Mouse (Mus musculus): Measurements from ENCODE around the gene Pdcd6. TPM values are rescaled to one million over a fixed set of nuclear protein-coding genes. Genes with fewer than 3 reads are reported as not detected.
A peak's percentile ranks its signal among the peaks of the same experiment; 100 is the strongest.

The Pdcd6 gene
- 100 to 1,000 TPM; 181 to 205 (median 183) TPM for polyA plus RNA-seq (2017; shearing (Covaris generic))

- peak; percentile 99 for ATAC-seq
These were observed at the start of gene Pdcd6 for GRCm38 (mm10) chr13:74317170-74317849. TSS of gene Pdcd6 (minus strand) at chr13:74317580.

GRCm38 (mm10) chr13:74363859-74364235 lies 46.5 kb upstream of the Pdcd6 start, which contains the start of gene Lrrc14b:
TSS of gene Lrrc14b (minus strand) at chr13:74364005.
- no peak for ATAC-seq

GRCm38 (mm10) chr13:74363176-74363858 lies 45.9 kb upstream of the Pdcd6 start:
- no peak for ATAC-seq

GRCm38 (mm10) chr13:74362218-74362617 lies 44.8 kb upstream of the Pdcd6 start:
- ATAC-seq: no peak

- ATAC-seq: no peak
These were observed 39.1 kb upstream of the Pdcd6 start for GRCm38 (mm10) chr13:74356491-74356890.

GRCm38 (mm10) chr13:74350435-74350906 lies 33.1 kb upstream of the Pdcd6 start:
- ATAC-seq: peak; percentile 55

- peak; percentile 92 for ATAC-seq
These were observed 32.4 kb upstream of the Pdcd6 start, which contains the start of the genes Sdha and Ccdc127 for GRCm38 (mm10) chr13:74349566-74350434. TSS of gene Sdha (minus strand) at chr13:74350280. TSS of gene Ccdc127 (plus strand) at chr13:74350309.

GRCm38 (mm10) chr13:74341036-74341435 lies 23.7 kb upstream of the Pdcd6 start:
- peak; percentile 97 for ATAC-seq

GRCm38 (mm10) chr13:74329321-74329720 lies 11.9 kb upstream of the Pdcd6 start:
- ATAC-seq: no peak

- no peak for ATAC-seq
These were observed 601 bp downstream of the Pdcd6 start for GRCm38 (mm10) chr13:74316789-74317169.

- ATAC-seq: no peak
These were observed 994 bp downstream of the Pdcd6 start for GRCm38 (mm10) chr13:74316386-74316785.

- ATAC-seq: no peak
These were observed 2.8 kb downstream of the Pdcd6 start for GRCm38 (mm10) chr13:74314616-74315015.

GRCm38 (mm10) chr13:74305780-74306179 lies 11.6 kb downstream of the Pdcd6 start:
- no peak for ATAC-seq

GRCm38 (mm10) chr13:74305380-74305779 lies 12.0 kb downstream of the Pdcd6 start:
- ATAC-seq: no peak

- ATAC-seq: no peak
These were observed 15.0 kb downstream of the Pdcd6 start for GRCm38 (mm10) chr13:74302050-74303037.

GRCm38 (mm10) chr13:74301607-74301984 lies 15.8 kb downstream of the Pdcd6 start:
- no peak for ATAC-seq

GRCm38 (mm10) chr13:74300925-74301606 lies 16.3 kb downstream of the Pdcd6 start:
- ATAC-seq: peak; percentile 77

- no peak for ATAC-seq
These were observed 21.0 kb downstream of the Pdcd6 start for GRCm38 (mm10) chr13:74296376-74296775.

GRCm38 (mm10) chr13:74292167-74292566 lies 25.2 kb downstream of the Pdcd6 start, which contains the start of gene Ahrr:
TSS of gene Ahrr (minus strand) at chr13:74292331.
- no peak for ATAC-seq

GRCm38 (mm10) chr13:74289646-74290045 lies 27.7 kb downstream of the Pdcd6 start:
- no peak for ATAC-seq

- ATAC-seq: no peak
These were observed 35.1 kb downstream of the Pdcd6 start for GRCm38 (mm10) chr13:74282299-74282698.

All from inflammation-experienced regulatory T-cells, adult 6 months (primary cell).